Mouse (Mus musculus): ENCODE results near the gene Sumf1. TPM values are rescaled to one million over a fixed set of nuclear protein-coding genes. Genes with fewer than 3 reads are reported as not detected.

The Sumf1 gene
- polyA plus RNA-seq (2015; fragmentation: Illumina TruSeq; extraction: RNeasy Lipid Tissue Mini Kit (QIAGEN cat#74804); ENCODE audit: insufficient read depth, low replicate concordance), result 37.7 TPM

DNA sequence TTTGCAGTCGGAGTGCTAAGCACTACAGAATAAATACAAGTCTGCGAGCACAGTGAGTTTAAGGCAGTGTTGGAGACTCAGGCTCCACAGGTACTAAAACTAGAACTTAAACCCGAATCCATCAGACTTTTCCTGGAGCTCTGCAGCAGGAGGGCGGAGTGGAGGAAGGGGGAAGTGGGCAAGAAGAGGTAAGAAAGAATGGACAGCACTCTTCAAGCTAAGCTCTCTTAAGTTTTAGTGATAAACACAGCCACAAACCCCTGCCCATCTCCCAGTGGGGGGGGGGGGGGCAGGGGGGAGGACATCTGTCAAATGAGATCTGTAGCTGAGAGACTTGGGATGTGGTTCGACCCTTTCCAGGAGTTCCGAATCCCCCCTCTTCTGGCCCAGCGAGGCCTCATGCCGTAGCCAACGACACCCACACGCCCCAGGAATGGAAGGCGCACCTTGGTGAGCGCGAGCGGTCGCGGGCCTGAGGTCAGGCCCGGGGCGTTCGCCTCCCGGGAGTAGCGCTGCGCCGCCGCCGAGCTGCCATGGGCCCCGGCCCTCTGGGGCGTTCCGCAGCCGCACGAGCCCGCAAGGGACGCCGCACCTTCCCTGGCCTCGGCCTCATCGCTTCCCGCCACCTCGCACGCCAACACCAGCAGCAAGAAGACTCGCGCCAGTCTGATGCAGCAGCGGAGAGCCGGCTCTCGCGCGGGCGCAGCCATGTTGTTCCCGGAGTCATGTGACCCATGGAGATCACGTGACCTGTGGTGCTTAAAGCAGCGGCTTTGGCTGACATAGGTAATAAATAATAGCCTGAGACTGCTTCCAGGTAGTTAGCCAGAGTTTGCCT is at the start of gene Sumf1:
Gene Sumf1, minus strand, starts transcription at position 736 of the 838 bp plus-strand sequence.

DNA sequence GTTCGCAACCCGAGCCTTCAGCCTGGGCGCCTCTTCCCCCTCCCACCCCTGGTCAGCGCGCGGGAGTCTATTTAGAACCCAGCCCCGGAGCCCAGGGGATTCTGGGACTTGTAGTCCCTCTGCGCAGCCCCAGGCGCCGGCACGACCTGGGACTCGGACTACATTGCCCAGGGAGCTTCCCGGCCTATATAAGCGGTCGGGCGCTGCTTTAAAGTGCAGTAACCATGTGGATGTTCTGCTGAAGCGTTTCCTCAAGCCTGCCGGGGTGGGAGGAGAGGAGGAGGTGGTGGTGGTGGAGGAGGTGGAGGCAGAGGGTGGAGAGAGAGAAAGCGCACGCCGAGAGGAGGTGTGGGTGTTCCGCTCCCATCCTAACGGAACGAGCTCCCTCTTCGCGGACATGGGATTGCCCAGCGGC is 27.5 kb upstream of the Sumf1 start, which contains the start of gene Itpr1:
Gene Itpr1, plus strand, starts transcription at position 216 of the 415 bp plus-strand sequence.

DNA sequence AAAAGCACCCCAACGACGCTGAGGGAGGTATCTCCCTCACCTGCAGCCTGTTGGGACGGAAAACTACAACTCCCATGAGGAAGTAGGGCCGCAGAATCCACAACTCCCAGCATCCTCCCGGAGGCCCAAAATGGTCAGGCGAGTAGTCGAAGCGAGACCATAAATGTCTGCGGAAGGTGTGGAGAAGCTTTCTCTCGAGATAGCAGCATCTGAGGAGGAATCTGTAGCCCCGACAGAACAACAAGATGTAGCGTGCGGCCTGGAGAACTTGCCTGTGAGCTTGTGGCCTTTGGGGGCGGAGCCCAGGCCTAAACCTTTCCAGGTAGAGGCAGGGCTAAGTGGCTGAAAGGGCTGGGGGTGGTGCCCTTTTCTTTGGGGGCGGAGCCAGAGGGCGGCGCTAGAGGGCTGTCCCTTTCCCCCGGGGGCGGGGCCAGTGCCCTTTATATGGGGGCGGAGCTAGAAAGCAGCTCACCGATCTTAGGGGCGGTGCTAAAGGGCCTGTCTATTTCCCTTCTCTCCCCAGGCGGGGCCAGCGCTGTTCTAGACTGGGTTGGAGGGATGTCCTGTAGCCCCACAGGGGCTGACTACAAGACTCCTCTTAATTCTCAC is 120.4 kb downstream of the Sumf1 start, which contains the start of gene Setmar:
Gene Setmar, plus strand, starts transcription at position 128 of the 609 bp plus-strand sequence.

Other genes starting within 250 kb of the Sumf1 start
- 5.6 TPM for gene Setmar, start 120.5 kb downstream of the Sumf1 start, polyA plus RNA-seq (2015; fragmentation: Illumina TruSeq; extraction: RNeasy Lipid Tissue Mini Kit (QIAGEN cat#74804); ENCODE audit: insufficient read depth, low replicate concordance)
- gene Itpr1, start 27.5 kb upstream of the Sumf1 start, polyA plus RNA-seq (2015; fragmentation: Illumina TruSeq; extraction: RNeasy Lipid Tissue Mini Kit (QIAGEN cat#74804); ENCODE audit: insufficient read depth, low replicate concordance), result 66.9 TPM

All from spleen, adult 10 weeks (tissue).